Mouse (Mus musculus): ENCODE results near the gene Nkx6-1. TPM values are rescaled to one million over a fixed set of nuclear protein-coding genes. Genes with fewer than 3 reads are reported as not detected.
A peak's percentile ranks its signal among the peaks of the same experiment; 100 is the strongest.

Nkx6-1 gene
- 0.15 and 0.24 TPM in 2 replicates for polyA plus RNA-seq (2015; fragmentation: Nextera tagmentation; extraction: Ambion mirVana)

- H3K9ac ChIP-seq (ENCODE audit: low read length) = peak within 1 kb of the TSS; percentile 34; the same call in 1 of the 2 replicates
- WGBS = 0% methylated on average over 39 of the region's 39 CpGs
- H3K36me3 ChIP-seq (ENCODE audit: control insufficient read depth, insufficient read depth, low read length) = no peaks in the 10 kb centered on the region
- H3K4me1 ChIP-seq (replicated peaks; ENCODE audit: control insufficient read depth, insufficient read depth, low read length) = peaks cover 20% of the 10 kb centered on the region
- H3K4me3 ChIP-seq (ENCODE audit: low read length) = peak within 1 kb of the TSS; percentile 36
- peaks cover 96% of the 10 kb centered on the region for H3K27me3 ChIP-seq (ENCODE audit: control insufficient read depth, insufficient read depth, low read depth, low read length)
- peak; percentile 97 for ATAC-seq (ENCODE audit: low read depth)
- H3K4me2 ChIP-seq (ENCODE audit: low read depth, low read length) = peak within 1 kb of the TSS; percentile 51
- H3K9me3 ChIP-seq (ENCODE audit: control insufficient read depth, low read length) = no peaks in the 10 kb centered on the region
- H3K27ac ChIP-seq (ENCODE audit: low read length) = no peak within 1 kb of the TSS
These were observed at the start of gene Nkx6-1 for GRCm38 (mm10) chr5:101664945-101665615. Nkx6-1 (minus strand) TSS chr5:101664996.

DNA sequence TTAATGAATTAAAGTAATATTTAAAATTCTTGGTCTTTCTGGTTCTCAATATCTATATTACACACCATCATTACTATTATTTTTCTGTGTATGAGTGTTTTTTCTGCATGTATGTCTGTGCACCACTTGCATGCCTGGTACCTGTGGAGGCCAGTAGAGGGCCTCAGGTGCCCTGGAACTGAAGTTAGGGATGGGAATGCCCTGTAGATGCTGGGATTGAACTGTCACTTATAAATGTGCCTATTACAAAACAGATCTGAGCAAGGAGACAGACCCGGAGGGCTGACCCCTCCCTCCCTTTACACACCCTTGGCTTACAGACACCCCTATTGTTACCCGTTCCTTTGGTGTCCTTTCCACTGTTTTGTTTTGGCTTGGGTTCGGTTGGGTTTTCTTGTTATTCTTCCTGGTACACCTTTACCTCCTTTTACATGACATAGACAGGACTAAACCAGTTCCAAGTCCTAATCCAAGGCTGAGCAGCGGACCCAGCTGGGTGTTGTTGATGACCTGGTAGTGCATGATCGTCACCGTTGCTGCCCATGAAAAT, 48.3 kb upstream of the Nkx6-1 start:
- no peak for ATAC-seq (ENCODE audit: low read depth)
- H3K27ac ChIP-seq (ENCODE audit: low read length) = no peak overlapping the region
- H3K9me3 ChIP-seq (ENCODE audit: control insufficient read depth, low read length) = no peaks in the 10 kb centered on the region; the same call in 1 of the 2 replicates
- H3K4me3 ChIP-seq (ENCODE audit: low read length) = no peak overlapping the region
- H3K9ac ChIP-seq (ENCODE audit: low read length) = no peak overlapping the region
- 68% methylated on average over 6 of the region's 6 CpGs for WGBS
- H3K4me1 ChIP-seq (replicated peaks; ENCODE audit: control insufficient read depth, insufficient read depth, low read length) = no peaks in the 10 kb centered on the region
- no peaks in the 10 kb centered on the region for H3K27me3 ChIP-seq (ENCODE audit: control insufficient read depth, insufficient read depth, low read depth, low read length)
- H3K36me3 ChIP-seq (ENCODE audit: control insufficient read depth, insufficient read depth, low read length) = no peaks in the 10 kb centered on the region
- H3K4me2 ChIP-seq (ENCODE audit: low read depth, low read length) = no peak overlapping the region

- Histone ChIP-seq H3K27me3 (ENCODE audit: control insufficient read depth, insufficient read depth, low read depth, low read length) (no peaks in the 10 kb centered on the region), H3K9me3 (ENCODE audit: control insufficient read depth, low read length) (no peaks in the 10 kb centered on the region), H3K36me3 (ENCODE audit: control insufficient read depth, insufficient read depth, low read length) (no peaks in the 10 kb centered on the region), H3K4me1 (replicated peaks; ENCODE audit: control insufficient read depth, insufficient read depth, low read length) (no peaks in the 10 kb centered on the region), H3K9ac (ENCODE audit: low read length) (no peak overlapping the region), H3K4me3 (ENCODE audit: low read length) (peak overlapping the region; percentile 5), H3K4me2 (ENCODE audit: low read depth, low read length) (no peak overlapping the region), H3K27ac (ENCODE audit: low read length) (no peak overlapping the region)
- ATAC-seq (ENCODE audit: low read depth) = 0 out of 2 replicates have a peak, but pooled peaks have one; percentile 34
- WGBS = 50% methylated on average over 24 of the region's 25 CpGs
These were observed 38.8 kb upstream of the Nkx6-1 start for GRCm38 (mm10) chr5:101703374-101704260.

GRCm38 (mm10) chr5:101702636-101703035, 37.8 kb upstream of the Nkx6-1 start:
- H3K9ac ChIP-seq (ENCODE audit: low read length) = no peak overlapping the region
- H3K4me3 ChIP-seq (ENCODE audit: low read length) = no peak overlapping the region
- 76% methylated on average over 11 of the region's 11 CpGs for WGBS
- no peaks in the 10 kb centered on the region for H3K27me3 ChIP-seq (ENCODE audit: control insufficient read depth, insufficient read depth, low read depth, low read length)
- H3K4me1 ChIP-seq (replicated peaks; ENCODE audit: control insufficient read depth, insufficient read depth, low read length) = no peaks in the 10 kb centered on the region
- no peaks in the 10 kb centered on the region for H3K36me3 ChIP-seq (ENCODE audit: control insufficient read depth, insufficient read depth, low read length)
- no peaks in the 10 kb centered on the region for H3K9me3 ChIP-seq (ENCODE audit: control insufficient read depth, low read length)
- no peak overlapping the region for H3K4me2 ChIP-seq (ENCODE audit: low read depth, low read length)
- ATAC-seq (ENCODE audit: low read depth) = no peak
- H3K27ac ChIP-seq (ENCODE audit: low read length) = no peak overlapping the region

- WGBS = 0% methylated on average over 3 of the region's 3 CpGs
- no peak for ATAC-seq (ENCODE audit: low read depth)
- H3K4me2 ChIP-seq (ENCODE audit: low read depth, low read length) = no peak overlapping the region
These were observed 35.8 kb upstream of the Nkx6-1 start for GRCm38 (mm10) chr5:101700607-101701006.

GRCm38 (mm10) chr5:101688581-101688980, 23.8 kb upstream of the Nkx6-1 start:
- no peaks in the 10 kb centered on the region for H3K4me1 ChIP-seq (replicated peaks; ENCODE audit: control insufficient read depth, insufficient read depth, low read length)
- ATAC-seq (ENCODE audit: low read depth) = no peak; the same call in 1 of the 2 replicates
- H3K9ac ChIP-seq (ENCODE audit: low read length) = no peak overlapping the region
- 18% methylated on average over 15 of the region's 15 CpGs for WGBS
- no peaks in the 10 kb centered on the region for H3K9me3 ChIP-seq (ENCODE audit: control insufficient read depth, low read length)
- no peak overlapping the region for H3K4me3 ChIP-seq (ENCODE audit: low read length)
- no peak overlapping the region for H3K27ac ChIP-seq (ENCODE audit: low read length)
- H3K27me3 ChIP-seq (ENCODE audit: control insufficient read depth, insufficient read depth, low read depth, low read length) = no peaks in the 10 kb centered on the region
- H3K36me3 ChIP-seq (ENCODE audit: control insufficient read depth, insufficient read depth, low read length) = no peaks in the 10 kb centered on the region
- no peak overlapping the region for H3K4me2 ChIP-seq (ENCODE audit: low read depth, low read length)

More at GRCm38 (mm10) chr5:101700607-101701006, 35.8 kb upstream of the Nkx6-1 start:
- Histone ChIP-seq H3K4me3 (ENCODE audit: low read length) (no peak overlapping the region), H3K9ac (ENCODE audit: low read length) (no peak overlapping the region), H3K27ac (ENCODE audit: low read length) (no peak overlapping the region), H3K4me1 (replicated peaks; ENCODE audit: control insufficient read depth, insufficient read depth, low read length) (no peaks in the 10 kb centered on the region), H3K36me3 (ENCODE audit: control insufficient read depth, insufficient read depth, low read length) (no peaks in the 10 kb centered on the region), H3K9me3 (ENCODE audit: control insufficient read depth, low read length) (no peaks in the 10 kb centered on the region), H3K27me3 (ENCODE audit: control insufficient read depth, insufficient read depth, low read depth, low read length) (no peaks in the 10 kb centered on the region)

DNA sequence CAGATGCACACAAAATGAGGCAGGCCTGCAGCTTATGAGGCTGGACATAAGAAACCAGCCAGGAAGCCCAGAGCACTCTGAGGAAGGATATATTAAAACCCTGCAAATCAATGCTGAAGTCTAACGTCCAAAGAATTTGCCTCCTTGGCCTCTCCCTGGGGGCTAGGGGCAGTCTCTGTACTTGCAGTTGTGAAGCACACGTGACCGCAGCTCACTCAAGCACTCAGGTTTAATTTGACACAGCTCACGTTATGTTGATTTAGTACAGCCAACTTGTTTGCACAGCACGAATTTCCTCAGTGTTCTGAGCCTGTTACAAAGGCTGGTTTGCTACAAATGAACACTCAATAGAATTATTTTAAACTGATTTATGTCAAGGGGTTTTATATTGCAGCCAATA, 18.5 kb upstream of the Nkx6-1 start:
- peak; percentile 76 for ATAC-seq (ENCODE audit: low read depth)
- Histone ChIP-seq H3K27ac (ENCODE audit: low read length) (no peak overlapping the region), H3K36me3 (ENCODE audit: control insufficient read depth, insufficient read depth, low read length) (no peaks in the 10 kb centered on the region), H3K9ac (ENCODE audit: low read length) (no peak overlapping the region), H3K4me2 (ENCODE audit: low read depth, low read length) (no peak overlapping the region), H3K4me1 (replicated peaks; ENCODE audit: control insufficient read depth, insufficient read depth, low read length) (no peaks in the 10 kb centered on the region), H3K27me3 (ENCODE audit: control insufficient read depth, insufficient read depth, low read depth, low read length) (no peaks in the 10 kb centered on the region), H3K9me3 (ENCODE audit: control insufficient read depth, low read length) (no peaks in the 10 kb centered on the region), H3K4me3 (ENCODE audit: low read length) (no peak overlapping the region)
- WGBS = 25% methylated on average over 5 of the region's 5 CpGs

- WGBS = 71% methylated on average over 6 of the region's 6 CpGs
- Histone ChIP-seq H3K27me3 (ENCODE audit: control insufficient read depth, insufficient read depth, low read depth, low read length) (no peaks in the 10 kb centered on the region), H3K4me2 (ENCODE audit: low read depth, low read length) (no peak overlapping the region)
These were observed 15.5 kb upstream of the Nkx6-1 start for GRCm38 (mm10) chr5:101680338-101680737.

DNA sequence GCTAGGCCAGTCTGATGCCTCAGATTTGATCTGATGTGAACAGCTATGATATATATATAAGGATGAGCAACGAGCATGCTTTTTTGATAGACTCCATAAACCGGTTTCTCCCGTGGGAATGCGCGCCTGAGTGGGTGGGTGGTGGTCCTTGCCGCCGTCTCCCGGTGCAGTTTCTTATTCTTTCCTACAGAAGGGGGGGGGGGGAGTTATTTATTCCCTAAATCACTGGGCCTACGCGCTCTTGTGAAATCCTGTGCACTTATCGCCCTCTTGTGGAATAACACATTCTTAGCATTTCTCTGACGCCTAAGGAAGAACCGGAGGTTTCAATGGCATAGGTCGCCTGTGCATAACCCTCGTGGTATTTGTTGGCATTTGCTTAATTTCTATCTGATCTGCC, 4.6 kb upstream of the Nkx6-1 start:
- no peak for ATAC-seq (ENCODE audit: low read depth)
- H3K27ac ChIP-seq (ENCODE audit: low read length) = no peak overlapping the region
- H3K9me3 ChIP-seq (ENCODE audit: control insufficient read depth, low read length) = no peaks in the 10 kb centered on the region

More at GRCm38 (mm10) chr5:101680338-101680737, 15.5 kb upstream of the Nkx6-1 start:
- Histone ChIP-seq H3K36me3 (ENCODE audit: control insufficient read depth, insufficient read depth, low read length) (no peaks in the 10 kb centered on the region), H3K9me3 (ENCODE audit: control insufficient read depth, low read length) (no peaks in the 10 kb centered on the region), H3K27ac (ENCODE audit: low read length) (no peak overlapping the region), H3K4me1 (replicated peaks; ENCODE audit: control insufficient read depth, insufficient read depth, low read length) (no peaks in the 10 kb centered on the region), H3K9ac (ENCODE audit: low read length) (no peak overlapping the region), H3K4me3 (ENCODE audit: low read length) (no peak overlapping the region)
- ATAC-seq (ENCODE audit: low read depth) = no peak

More for the DNA sequence above, 4.6 kb upstream of the Nkx6-1 start:
- Histone ChIP-seq H3K4me3 (ENCODE audit: low read length) (no peak overlapping the region), H3K27me3 (ENCODE audit: control insufficient read depth, insufficient read depth, low read depth, low read length) (peaks cover 56% of the 10 kb centered on the region), H3K9ac (ENCODE audit: low read length) (no peak overlapping the region), H3K4me1 (replicated peaks; ENCODE audit: control insufficient read depth, insufficient read depth, low read length) (peaks cover 10% of the 10 kb centered on the region), H3K4me2 (ENCODE audit: low read depth, low read length) (no peak overlapping the region), H3K36me3 (ENCODE audit: control insufficient read depth, insufficient read depth, low read length) (no peaks in the 10 kb centered on the region)
- 1% methylated on average over 15 of the region's 15 CpGs for WGBS

Data from lung, embryonic 16.5 days (tissue).